Mouse (Mus musculus) limb, embryonic 10.5 days (tissue): ENCODE measurements around the gene Clcf1. TPM values are rescaled to one million over a fixed set of nuclear protein-coding genes. Genes with fewer than 3 reads are reported as not detected.
A peak's percentile ranks its signal among the peaks of the same experiment; 100 is the strongest.

Experiments used
- DNase-seq: peaks from one replicate; pipeline ENCODE4 v3.0.0-alpha.2; 2017; ENCODE audit warnings: low spot score
- H3K27ac ChIP-seq: fragments of 300-500 bp; sonication (generic); 2 replicates; pipeline ENCODE4 v1.5.1; 2016; ENCODE audit warnings: mild to moderate bottlenecking
- H3K27me3 ChIP-seq: fragments of 300-500 bp; sonication (generic); 2 replicates; pipeline ENCODE4 v1.6.1; 2016; ENCODE audit warnings: low read depth, mild to moderate bottlenecking; ENCODE audit not compliant: poor library complexity, severe bottlenecking
- H3K36me3 ChIP-seq: fragments of 300-500 bp; sonication (generic); 2 replicates; pipeline ENCODE4 v1.6.1; 2016; ENCODE audit warnings: mild to moderate bottlenecking, moderate library complexity
- H3K4me1 ChIP-seq: fragments of 300-500 bp; sonication (generic); 2 replicates; pipeline ENCODE4 v1.6.1; 2016
- H3K4me3 ChIP-seq: fragments of 300-500 bp; sonication (generic); 2 replicates; pipeline ENCODE4 v1.5.1; 2016; ENCODE audit warnings: mild to moderate bottlenecking, moderate library complexity
- H3K9me3 ChIP-seq: fragments of 300-500 bp; sonication (generic); replicated peaks from 2 replicates; pipeline ENCODE4 v1.6.1; 2016; ENCODE audit warnings: mild to moderate bottlenecking
- WGBS: fragments of 180-500 bp; shearing (Covaris S2); methylation state at CpG from one replicate; pipeline ENCODE4 v1.1.7; 2016; 5-methylcytosine and 5-hydroxymethylcytosine counted together
- polyA plus RNA-seq: library from polyadenylated mRNA; unstranded; fragments of >200 nt; fragmentation: Nextera tagmentation; extraction: Ambion mirVana; gene quantifications from 2 replicates; pipeline ENCODE4 v1.2.1, GENCODE M21; 2016

Clcf1 gene
- polyA plus RNA-seq, 1 experiment from 2014 or later = 6.0 TPM

DNA sequence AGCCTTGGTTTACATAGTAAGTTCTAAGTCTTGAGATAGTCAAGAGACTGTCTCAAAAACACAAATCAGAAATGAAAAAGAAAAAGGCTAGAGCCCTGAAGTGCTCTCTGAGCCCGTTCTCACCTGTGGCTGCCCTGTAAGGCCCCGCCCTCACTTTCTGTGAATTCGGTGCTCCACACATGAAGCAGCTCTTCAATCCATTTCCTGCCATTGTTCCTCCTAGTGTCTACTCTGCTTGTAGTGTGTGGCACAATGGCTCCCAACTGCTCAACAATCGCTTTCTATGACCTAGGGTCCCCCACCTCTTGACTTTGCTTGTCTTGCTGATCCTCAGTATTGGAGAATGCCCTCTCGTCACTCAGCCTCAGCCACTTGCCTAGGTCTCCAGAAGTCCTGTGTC, 13.4 kb downstream of the Clcf1 start:
- no peak for DNase-seq
- Histone ChIP-seq H3K9me3 (no peaks in the 10 kb centered on the region), H3K36me3 (peaks cover 7% of the 10 kb centered on the region), H3K27ac (no peak overlapping the region), H3K27me3 (peaks cover 35% of the 10 kb centered on the region), H3K4me3 (no peak overlapping the region), H3K4me1 (peaks cover 42% of the 10 kb centered on the region)
- WGBS = 75% methylated on average over 5 of the region's 5 CpGs

DNA sequence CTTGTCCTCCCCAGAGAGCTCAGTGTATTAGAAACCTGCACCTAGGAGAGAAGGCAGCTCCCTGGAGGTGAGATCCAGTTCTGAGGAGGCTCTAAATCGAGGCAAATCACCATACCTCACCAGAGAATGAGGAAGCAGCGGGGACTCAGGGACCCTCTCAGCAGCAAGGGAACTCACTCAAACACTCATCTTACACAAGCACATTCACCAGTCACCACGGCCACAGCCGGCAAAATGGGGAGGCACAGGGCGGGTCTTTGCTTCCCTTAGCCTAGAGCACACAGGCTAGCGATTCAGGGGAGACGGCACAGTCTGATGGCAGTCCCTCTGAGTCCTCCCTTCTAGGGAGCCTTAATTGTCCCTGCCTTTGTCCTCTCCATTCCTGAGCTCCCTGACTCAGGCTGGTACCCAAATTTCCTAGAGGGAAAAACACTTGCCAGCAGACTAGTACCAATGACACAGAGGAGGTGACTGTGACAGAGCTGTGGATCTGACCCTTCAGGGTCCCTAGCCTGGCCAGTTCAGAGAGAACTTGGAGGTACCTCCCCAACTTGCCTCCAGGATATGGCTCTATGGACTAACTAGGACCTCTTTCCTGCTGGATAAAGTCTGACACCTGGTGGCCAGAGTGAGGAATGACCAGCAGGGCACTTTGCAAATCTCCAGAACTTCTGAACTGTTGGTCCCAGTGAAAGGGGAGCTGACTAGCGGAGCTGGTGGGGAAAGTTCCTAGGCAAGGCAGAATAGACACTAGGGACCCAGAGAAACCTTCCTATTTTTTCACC, 14.0 kb downstream of the Clcf1 start:
- peak; percentile 79 for DNase-seq
- Histone ChIP-seq H3K9me3 (no peaks in the 10 kb centered on the region), H3K4me3 (no peak overlapping the region), H3K4me1 (peaks cover 41% of the 10 kb centered on the region), H3K27ac (0 out of 2 replicates have a peak overlapping the region, but pooled peaks have one; percentile 42), H3K27me3 (peaks cover 34% of the 10 kb centered on the region), H3K36me3 (peaks cover under 1% of the 10 kb centered on the region; the same call in 1 of the 2 replicates)
- 19% methylated on average over 8 of the region's 8 CpGs for WGBS

DNA sequence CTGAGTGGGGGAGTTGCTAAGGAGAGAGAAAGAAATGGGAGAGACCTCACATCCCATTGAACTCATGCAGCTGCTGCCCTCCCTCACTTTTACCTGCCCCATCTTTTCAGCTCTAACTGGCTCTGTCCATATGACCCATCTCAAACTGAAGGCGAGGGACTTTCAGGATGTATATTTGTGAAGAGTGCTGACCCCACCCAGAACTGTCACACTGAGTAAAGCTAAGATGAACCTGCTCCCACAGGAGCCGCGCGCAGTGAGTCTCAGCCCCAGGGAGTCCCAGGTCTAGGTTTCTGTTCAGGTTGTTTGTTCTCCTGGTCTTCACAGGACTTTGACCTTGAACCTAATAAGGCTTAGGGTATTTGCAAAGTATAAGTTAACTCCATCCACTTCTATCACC, 14.9 kb downstream of the Clcf1 start:
- Histone ChIP-seq H3K9me3 (no peaks in the 10 kb centered on the region), H3K4me3 (no peak overlapping the region), H3K4me1 (peaks cover 41% of the 10 kb centered on the region), H3K27ac (no peak overlapping the region), H3K27me3 (peaks cover 37% of the 10 kb centered on the region), H3K36me3 (no peaks in the 10 kb centered on the region)
- no peak for DNase-seq
- WGBS = 78% methylated on average over 4 of the region's 4 CpGs

DNA sequence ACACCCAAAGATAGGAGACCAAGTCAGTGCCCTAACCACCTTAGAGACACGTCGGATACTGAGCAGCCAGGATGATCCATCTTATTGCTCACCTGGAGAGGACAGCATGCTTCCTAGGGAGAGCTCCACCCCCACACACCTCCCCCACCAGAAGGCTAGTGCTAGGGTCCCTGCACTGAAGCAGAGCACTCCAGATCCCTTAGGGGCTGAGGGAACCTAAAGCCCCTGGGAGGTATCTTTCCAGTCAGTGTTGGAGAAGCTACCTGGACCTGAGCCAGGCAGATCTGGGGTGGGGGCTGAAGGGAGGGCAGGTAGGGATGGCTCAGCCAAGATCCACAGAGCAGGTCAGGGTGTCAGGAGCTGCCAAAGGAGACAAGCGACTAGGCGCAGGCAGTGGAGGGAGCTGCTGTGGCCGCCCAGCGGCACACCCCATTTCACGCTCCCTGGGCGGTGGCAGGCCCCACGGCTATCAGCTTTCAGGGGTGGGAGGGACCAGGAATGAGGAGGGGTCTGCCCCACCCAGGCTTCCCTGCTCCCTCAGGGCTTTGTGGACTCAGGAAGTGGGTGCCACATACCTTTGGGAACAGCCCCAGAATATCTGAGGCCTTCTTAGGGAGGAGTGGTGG, 15.5 kb downstream of the Clcf1 start:
- 18% methylated on average over 9 of the region's 9 CpGs for WGBS
- DNase-seq = no peak

DNA sequence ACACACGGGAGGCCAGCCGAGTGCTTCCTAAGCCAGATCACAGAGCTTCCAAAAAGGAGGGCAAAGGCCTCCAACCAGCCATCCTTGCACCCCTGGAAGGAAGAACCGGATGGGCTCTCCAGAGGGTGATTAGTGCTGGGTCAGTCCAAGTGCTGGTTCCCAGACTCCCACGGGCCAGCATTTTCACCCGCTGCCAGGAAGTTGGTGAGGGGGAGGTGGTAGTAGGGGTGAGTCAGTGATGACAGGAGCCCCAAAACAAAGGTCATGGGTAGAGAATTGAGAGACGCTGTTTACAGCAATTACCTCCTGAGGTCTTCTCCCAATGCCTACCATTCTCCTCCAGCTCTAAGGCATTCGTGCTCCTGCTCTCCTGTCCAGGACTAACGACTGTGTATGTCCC, 16.4 kb downstream of the Clcf1 start:
- WGBS = 73% methylated on average over 8 of the region's 8 CpGs
- H3K4me3 ChIP-seq = no peak overlapping the region
- H3K27ac ChIP-seq = peak overlapping the region; percentile 61; the same call in 1 of the 2 replicates
- H3K27me3 ChIP-seq = peaks cover 37% of the 10 kb centered on the region
- H3K36me3 ChIP-seq = no peaks in the 10 kb centered on the region
- H3K9me3 ChIP-seq = no peaks in the 10 kb centered on the region
- no peak for DNase-seq
- H3K4me1 ChIP-seq = peaks cover 41% of the 10 kb centered on the region

More for the DNA sequence above, 15.5 kb downstream of the Clcf1 start:
- Histone ChIP-seq H3K27me3 (peaks cover 37% of the 10 kb centered on the region), H3K4me3 (0 out of 2 replicates have a peak overlapping the region, but pooled peaks have one; percentile 17), H3K9me3 (no peaks in the 10 kb centered on the region), H3K27ac (peak overlapping the region; percentile 61; the same call in 1 of the 2 replicates), H3K36me3 (no peaks in the 10 kb centered on the region), H3K4me1 (peaks cover 41% of the 10 kb centered on the region)

DNA sequence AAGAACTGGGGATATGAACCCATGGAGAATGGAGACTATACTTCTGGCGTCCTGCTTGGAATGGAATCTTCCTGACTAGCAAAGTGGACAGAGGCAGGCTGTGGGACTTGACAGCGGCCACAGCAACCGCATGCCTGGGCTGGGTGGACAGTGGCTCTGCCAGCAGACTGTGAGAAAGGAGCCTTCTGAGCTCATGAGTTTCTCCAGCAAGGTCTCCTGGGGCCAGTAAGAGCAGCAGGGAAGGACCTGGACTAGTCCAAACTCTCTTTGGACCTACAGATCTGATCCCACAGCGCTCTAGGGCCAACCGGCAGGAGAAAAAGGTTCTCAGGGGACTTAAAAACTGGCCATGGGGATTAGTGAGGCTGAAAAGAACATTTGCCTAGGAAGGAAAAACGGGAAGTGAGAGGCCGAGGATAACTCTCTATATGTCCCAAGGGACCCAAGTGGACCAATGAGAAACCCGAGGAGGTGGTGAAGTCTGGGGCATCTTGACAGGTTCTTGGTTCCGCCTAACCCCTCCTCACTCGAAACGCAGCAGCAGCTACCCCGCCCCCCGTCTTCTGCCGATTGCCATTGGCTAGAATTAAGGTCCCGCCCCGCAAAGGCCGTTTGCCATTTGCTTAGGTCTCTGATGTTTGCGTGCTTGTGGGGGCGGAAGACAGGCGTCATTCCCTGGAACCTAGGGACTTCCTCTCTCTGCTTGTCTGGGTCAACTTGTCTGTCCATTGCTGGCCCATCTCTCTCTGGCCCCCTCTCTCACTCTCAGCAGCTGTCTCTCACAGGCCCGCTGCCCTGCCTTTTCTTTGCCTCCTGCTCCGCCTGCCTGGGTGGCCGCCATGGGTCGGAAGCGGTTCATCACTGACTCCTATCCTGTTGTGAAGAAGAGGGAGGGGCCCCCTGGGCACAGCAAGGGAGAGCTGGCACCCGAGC, 17.5 kb downstream of the Clcf1 start, which contains the start of gene Pold4:
TSS of gene Pold4 (plus strand) at position 647 of the 933 bp plus-strand sequence.
- H3K4me3 ChIP-seq = peak within 1 kb of the TSS; percentile 68

DNA sequence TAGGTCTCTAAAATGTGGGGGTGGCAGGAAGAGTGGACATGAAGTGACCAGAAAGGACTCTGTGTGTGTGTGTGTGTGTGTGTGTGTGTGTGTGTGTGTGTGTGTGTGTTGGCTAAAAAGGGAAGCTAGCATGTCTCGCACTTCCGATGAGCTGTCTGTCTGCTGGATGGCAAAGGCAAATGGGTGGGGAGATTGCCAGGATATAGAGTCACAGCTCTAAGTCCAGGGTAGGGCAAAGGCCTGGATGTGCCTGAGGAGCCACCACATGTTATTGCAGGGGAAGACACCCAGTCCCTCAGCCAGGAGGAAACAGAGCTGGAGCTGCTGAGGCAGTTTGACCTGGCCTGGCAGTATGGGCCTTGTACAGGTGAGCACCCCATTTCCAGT, 18.1 kb downstream of the Clcf1 start:
- Histone ChIP-seq H3K27ac (peak overlapping the region; percentile 85), H3K27me3 (peaks cover 34% of the 10 kb centered on the region), H3K4me3 (peak overlapping the region; percentile 68), H3K9me3 (no peaks in the 10 kb centered on the region), H3K4me1 (peaks cover 53% of the 10 kb centered on the region), H3K36me3 (no peaks in the 10 kb centered on the region)
- DNase-seq = no peak
- WGBS = 54% methylated on average over 2 of the region's 2 CpGs

More for the DNA sequence above, 17.5 kb downstream of the Clcf1 start, which contains the start of gene Pold4:
- Histone ChIP-seq H3K4me1 (peaks cover 50% of the 10 kb centered on the region), H3K27me3 (peaks cover 37% of the 10 kb centered on the region), H3K9me3 (no peaks in the 10 kb centered on the region), H3K27ac (peak within 1 kb of the TSS; percentile 85), H3K36me3 (no peaks in the 10 kb centered on the region)
- DNase-seq = peak; percentile 89
- WGBS = 14% methylated on average over 26 of the region's 26 CpGs

DNA sequence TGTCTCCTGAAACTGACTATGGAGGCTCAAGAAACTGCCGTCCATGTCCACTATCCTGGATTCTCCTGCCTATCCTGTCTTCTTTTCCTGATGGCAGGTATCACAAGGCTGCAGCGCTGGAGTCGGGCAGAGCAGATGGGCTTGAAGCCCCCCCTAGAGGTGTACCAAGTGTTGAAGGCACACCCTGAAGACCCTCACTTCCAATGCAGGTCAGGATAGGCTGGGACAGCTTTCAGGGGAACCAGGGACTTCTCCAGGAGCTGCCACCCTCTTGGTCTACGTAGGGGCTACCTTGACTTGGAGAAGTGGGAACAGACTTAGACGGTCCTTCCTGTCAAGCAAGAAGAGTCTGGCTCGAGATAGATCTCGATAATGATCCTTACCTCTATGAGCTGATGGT, 18.6 kb downstream of the Clcf1 start:
- H3K27me3 ChIP-seq = peaks cover 30% of the 10 kb centered on the region
- 81% methylated on average over 7 of the region's 7 CpGs for WGBS
- H3K36me3 ChIP-seq = no peaks in the 10 kb centered on the region
- peak overlapping the region; percentile 68 for H3K4me3 ChIP-seq
- no peaks in the 10 kb centered on the region for H3K9me3 ChIP-seq
- H3K27ac ChIP-seq = no peak overlapping the region
- DNase-seq = no peak
- peaks cover 53% of the 10 kb centered on the region for H3K4me1 ChIP-seq

DNA sequence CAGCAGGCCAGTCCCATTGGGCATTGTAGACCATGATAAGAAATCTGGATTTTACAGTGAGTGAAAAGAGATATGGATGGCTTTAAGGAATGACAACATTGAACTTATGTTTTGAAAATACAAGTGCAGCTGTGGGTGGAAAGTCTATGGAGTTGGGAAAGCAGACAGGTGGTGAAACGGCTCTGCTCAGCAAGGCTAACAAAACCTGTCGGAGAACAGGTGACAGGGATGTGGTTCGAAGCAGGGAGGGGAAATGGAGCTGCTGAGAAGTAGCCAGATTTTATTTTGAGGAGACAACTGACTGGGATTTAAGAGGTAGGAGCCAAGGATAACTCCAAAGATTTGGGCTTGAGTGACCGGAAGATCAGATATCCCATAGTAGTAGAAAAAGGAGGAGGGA, 20.5 kb downstream of the Clcf1 start:
- DNase-seq = no peak
- no peak overlapping the region for H3K4me3 ChIP-seq
- H3K27ac ChIP-seq = no peak overlapping the region
- 87% methylated on average over 4 of the region's 4 CpGs for WGBS
- no peaks in the 10 kb centered on the region for H3K36me3 ChIP-seq
- no peaks in the 10 kb centered on the region for H3K9me3 ChIP-seq
- peaks cover 15% of the 10 kb centered on the region for H3K27me3 ChIP-seq
- peaks cover 46% of the 10 kb centered on the region for H3K4me1 ChIP-seq

DNA sequence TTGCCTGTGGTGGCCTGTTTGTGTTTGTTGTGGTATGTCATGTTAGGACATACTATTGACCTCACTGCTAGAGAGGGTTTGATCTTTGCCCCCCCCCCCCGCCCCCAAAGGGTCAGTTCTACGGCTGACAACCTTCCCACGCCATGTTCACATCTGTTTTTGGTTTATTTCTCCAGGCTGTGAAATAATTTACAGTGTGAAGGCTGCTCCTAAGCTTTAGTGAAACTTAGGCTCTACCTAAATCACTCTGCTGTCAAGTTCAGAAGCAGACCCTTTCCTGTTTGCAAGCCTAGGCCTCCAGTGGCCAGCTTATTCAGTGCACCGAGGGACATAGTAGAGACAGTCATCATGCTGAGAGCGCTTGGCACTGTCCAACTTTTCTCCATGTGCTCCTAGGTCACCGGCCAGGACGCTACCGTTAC, 26.2 kb downstream of the Clcf1 start:
- Histone ChIP-seq H3K9me3 (no peaks in the 10 kb centered on the region), H3K36me3 (no peaks in the 10 kb centered on the region), H3K4me3 (no peak overlapping the region), H3K4me1 (peaks cover 33% of the 10 kb centered on the region), H3K27me3 (no peaks in the 10 kb centered on the region), H3K27ac (0 out of 2 replicates have a peak overlapping the region, but pooled peaks have one; percentile 17)
- DNase-seq = peak; percentile 51
- WGBS = 23% methylated on average over 8 of the region's 8 CpGs

DNA sequence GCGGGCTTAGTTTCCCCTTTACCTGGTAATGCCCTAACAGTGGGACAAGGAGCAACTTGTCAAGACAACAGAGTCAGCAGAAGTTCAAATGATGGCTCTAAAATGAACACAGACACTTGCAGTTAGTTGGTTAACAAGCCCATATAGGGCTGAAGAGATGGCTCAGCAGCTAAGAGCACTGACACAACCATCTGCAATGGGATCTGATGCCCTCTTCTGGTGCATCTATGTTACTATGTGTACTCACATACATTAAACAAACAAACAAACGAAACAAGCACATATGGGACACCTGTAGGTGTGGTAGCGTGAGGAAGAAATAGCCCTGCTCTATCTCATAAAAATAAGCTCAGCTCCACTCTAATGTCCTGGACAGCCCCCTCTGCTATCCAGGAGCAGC, 28.4 kb downstream of the Clcf1 start:
- H3K27me3 ChIP-seq = no peaks in the 10 kb centered on the region
- H3K4me1 ChIP-seq = peaks cover 21% of the 10 kb centered on the region
- no peaks in the 10 kb centered on the region for H3K9me3 ChIP-seq
- H3K36me3 ChIP-seq = no peaks in the 10 kb centered on the region
- 65% methylated on average over 3 of the region's 3 CpGs for WGBS
- no peak overlapping the region for H3K27ac ChIP-seq
- no peak for DNase-seq
- H3K4me3 ChIP-seq = no peak overlapping the region

DNA sequence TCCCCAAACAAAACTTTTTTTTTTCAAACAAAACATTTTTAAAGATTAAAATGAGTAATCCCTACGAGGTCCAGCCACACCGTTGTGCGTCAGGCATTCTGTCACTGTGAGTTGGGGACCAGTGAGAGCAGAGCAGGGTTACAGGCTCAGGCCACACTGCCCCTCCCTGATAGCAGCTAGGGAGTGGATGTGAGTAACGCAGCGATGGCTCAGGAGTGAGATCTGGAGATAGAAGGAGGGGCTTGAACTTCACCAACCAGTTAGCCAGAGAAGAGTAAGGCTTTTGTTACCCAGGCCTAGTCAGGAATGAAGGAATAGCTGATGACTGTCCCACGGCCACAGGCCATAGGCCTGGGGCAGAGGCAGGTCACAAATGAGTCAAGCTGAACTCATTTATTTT, 30.7 kb downstream of the Clcf1 start:
- no peak for DNase-seq
- peaks cover 13% of the 10 kb centered on the region for H3K4me1 ChIP-seq
- no peaks in the 10 kb centered on the region for H3K9me3 ChIP-seq
- no peaks in the 10 kb centered on the region for H3K36me3 ChIP-seq
- H3K27me3 ChIP-seq = no peaks in the 10 kb centered on the region
- no peak overlapping the region for H3K4me3 ChIP-seq
- 84% methylated on average over 6 of the region's 6 CpGs for whole genome bisulfite sequencing
- H3K27ac ChIP-seq = no peak overlapping the region
